Mouse (Mus musculus): ENCODE results near the gene Slc30a1.

GRCm38 (mm10) chr1:191950611-191951010 lies 44.0 kb downstream of the Slc30a1 start:
- no peak for TF ChIP-seq CTCF (IDR thresholded peaks at IDR 0.05; ENCODE audit: control insufficient read depth, insufficient read depth, insufficient read length)
- no peak for TF ChIP-seq USF1 (IDR thresholded peaks at IDR 0.05; ENCODE audit: low read depth)
- no peak for TF ChIP-seq MAX (IDR thresholded peaks at IDR 0.05)
- no peak for TF ChIP-seq FOSL1 (IDR thresholded peaks at IDR 0.05; ENCODE audit: insufficient read depth, low read length, poor library complexity, severe bottlenecking)
